Mouse (Mus musculus) forebrain, embryonic 14.5 days (tissue): ENCODE data around the gene Tet2. TPM values are rescaled to one million over a fixed set of nuclear protein-coding genes. Genes with fewer than 3 reads are reported as not detected.

Experiments
- ATAC-seq: fragments of 200-750 bp; cut with Nextera tagmentation; 2 replicates; pipeline ENCODE4 v1.8.0; 2017; ENCODE audit warnings: mild to moderate bottlenecking, moderate library complexity
- DNase-seq: peaks from one replicate; pipeline ENCODE4 v3.0.0-alpha.2; 2015; ENCODE audit warnings: low spot score
- H3K27ac ChIP-seq: fragments of 300-500 bp; sonication (generic); 2 replicates; pipeline ENCODE4 v1.5.1; 2014; ENCODE audit warnings: low read depth, mild to moderate bottlenecking, control low read depth, low read length, moderate library complexity
- H3K27me3 ChIP-seq: fragments of 300-500 bp; sonication (generic); replicated peaks from 2 replicates; pipeline ENCODE4 v1.6.1; 2014; ENCODE audit warnings: low read length, control low read depth, mixed read lengths; ENCODE audit not compliant: control insufficient read depth, insufficient read depth
- H3K36me3 ChIP-seq: fragments of 300-500 bp; sonication (generic); 2 replicates; pipeline ENCODE4 v1.6.1; 2014; ENCODE audit warnings: low read length, control low read depth; ENCODE audit not compliant: control insufficient read depth, insufficient read depth
- H3K4me1 ChIP-seq: fragments of 300-500 bp; sonication (generic); 2 replicates; pipeline ENCODE4 v1.6.1; 2014; ENCODE audit warnings: antibody characterized with exemption, low read length, control low read depth; ENCODE audit not compliant: control insufficient read depth, insufficient read depth
- H3K4me2 ChIP-seq: fragments of 300-500 bp; sonication (generic); 2 replicates; pipeline ENCODE4 v1.6.1; 2014; ENCODE audit warnings: mild to moderate bottlenecking, control low read depth, low read length
- H3K4me3 ChIP-seq: fragments of 300-500 bp; sonication (generic); 2 replicates; pipeline ENCODE4 v1.5.1; 2014; ENCODE audit warnings: low read depth, low read length, control low read depth
- H3K9ac ChIP-seq: fragments of 300-500 bp; sonication (generic); 2 replicates; pipeline ENCODE4 v1.6.1; 2014; ENCODE audit warnings: mild to moderate bottlenecking, low read length, control low read depth, moderate library complexity
- H3K9me3 ChIP-seq: fragments of 300-500 bp; sonication (generic); replicated peaks from 2 replicates; pipeline ENCODE4 v1.6.1; 2016; ENCODE audit warnings: low read length, control low read depth, mixed read lengths; ENCODE audit not compliant: control insufficient read depth
- whole genome bisulfite sequencing: fragments of 180-500 bp; shearing (Covaris S2); extraction: QIAGEN DNeasy Blood & Tissue Kit; methylation state at CpG from one replicate; pipeline ENCODE4 v1.1.7; 2014; 5-methylcytosine and 5-hydroxymethylcytosine counted together
- polyA plus RNA-seq: library from polyadenylated mRNA; unstranded; fragments of >200 nt; fragmentation: Nextera tagmentation; extraction: Ambion mirVana; gene quantifications from 2 replicates; pipeline ENCODE4 v1.2.1, GENCODE M21; 2014

Gene Tet2
- polyA plus RNA-seq, 1 experiment from 2014 or later: 13.1 TPM

GRCm38 (mm10) chr3:133531101-133531500, 13.8 kb downstream of the Tet2 start:
- no peaks in the 10 kb centered on the region for H3K9me3 ChIP-seq
- H3K4me3 ChIP-seq: no peak overlapping the region
- no peak for DNase-seq
- no peaks in the 10 kb centered on the region for H3K27me3 ChIP-seq
- no peak overlapping the region for H3K27ac ChIP-seq
- no peaks in the 10 kb centered on the region for H3K36me3 ChIP-seq
- H3K9ac ChIP-seq: no peak overlapping the region
- H3K4me2 ChIP-seq: no peak overlapping the region
- no peaks in the 10 kb centered on the region for H3K4me1 ChIP-seq
- WGBS: 94% methylated on average over 2 of the region's 2 CpGs
- ATAC-seq: no peak

GRCm38 (mm10) chr3:133530664-133531063, 14.3 kb downstream of the Tet2 start:
- Histone ChIP-seq H3K4me2 (no peak overlapping the region), H3K9ac (no peak overlapping the region), H3K27ac (no peak overlapping the region), H3K36me3 (no peaks in the 10 kb centered on the region), H3K27me3 (no peaks in the 10 kb centered on the region), H3K4me1 (no peaks in the 10 kb centered on the region), H3K4me3 (no peak overlapping the region), H3K9me3 (no peaks in the 10 kb centered on the region)
- DNase-seq (no peak), ATAC-seq (no peak)
- WGBS: 80% methylated on average over 3 of the region's 3 CpGs

GRCm38 (mm10) chr3:133526119-133526723, 18.7 kb downstream of the Tet2 start:
- WGBS: 93% methylated on average over 4 of the region's 4 CpGs
- Histone ChIP-seq H3K4me1 (no peaks in the 10 kb centered on the region), H3K27me3 (no peaks in the 10 kb centered on the region), H3K4me3 (no peak overlapping the region), H3K9ac (no peak overlapping the region), H3K27ac (no peak overlapping the region), H3K36me3 (0 out of 2 replicates have a peak, but pooled peaks cover 3% of the 10 kb centered on the region), H3K9me3 (no peaks in the 10 kb centered on the region), H3K4me2 (no peak overlapping the region)
- no peak for ATAC-seq
- no peak for DNase-seq

- no peaks in the 10 kb centered on the region for H3K27me3 ChIP-seq
- H3K4me2 ChIP-seq: no peak overlapping the region
- H3K4me3 ChIP-seq: no peak overlapping the region
- no peaks in the 10 kb centered on the region for H3K9me3 ChIP-seq
- H3K4me1 ChIP-seq: no peaks in the 10 kb centered on the region
- no peak for ATAC-seq
- H3K27ac ChIP-seq: no peak overlapping the region
- WGBS: 79% methylated on average over 1 of the region's 1 CpGs
- no peak overlapping the region for H3K9ac ChIP-seq
- DNase-seq: no peak
- 0 out of 2 replicates have a peak, but pooled peaks cover 3% of the 10 kb centered on the region for H3K36me3 ChIP-seq
These were observed 19.4 kb downstream of the Tet2 start for GRCm38 (mm10) chr3:133525578-133525977.

GRCm38 (mm10) chr3:133524341-133525050, 20.4 kb downstream of the Tet2 start:
- 86% methylated on average over 4 of the region's 4 CpGs for WGBS

GRCm38 (mm10) chr3:133523191-133523590, 21.7 kb downstream of the Tet2 start:
- no peaks in the 10 kb centered on the region for H3K27me3 ChIP-seq
- H3K4me2 ChIP-seq: no peak overlapping the region
- 0 out of 2 replicates have a peak, but pooled peaks cover 3% of the 10 kb centered on the region for H3K36me3 ChIP-seq
- no peak for DNase-seq
- ATAC-seq: no peak
- WGBS: 92% methylated on average over 6 of the region's 6 CpGs
- no peak overlapping the region for H3K9ac ChIP-seq
- H3K9me3 ChIP-seq: no peaks in the 10 kb centered on the region
- H3K4me3 ChIP-seq: no peak overlapping the region
- no peaks in the 10 kb centered on the region for H3K4me1 ChIP-seq
- no peak overlapping the region for H3K27ac ChIP-seq

More at GRCm38 (mm10) chr3:133524341-133525050, 20.4 kb downstream of the Tet2 start:
- Histone ChIP-seq H3K4me2 (no peak overlapping the region), H3K4me1 (no peaks in the 10 kb centered on the region), H3K4me3 (no peak overlapping the region), H3K9me3 (no peaks in the 10 kb centered on the region), H3K36me3 (0 out of 2 replicates have a peak, but pooled peaks cover 3% of the 10 kb centered on the region), H3K9ac (no peak overlapping the region), H3K27me3 (no peaks in the 10 kb centered on the region), H3K27ac (no peak overlapping the region)
- DNase-seq: no peak
- no peak for ATAC-seq

- H3K9me3 ChIP-seq: no peaks in the 10 kb centered on the region
- H3K4me3 ChIP-seq: no peak overlapping the region
- no peaks in the 10 kb centered on the region; the same call in 1 of the 2 replicates for H3K4me1 ChIP-seq
- H3K9ac ChIP-seq: no peak overlapping the region
- H3K27me3 ChIP-seq: no peaks in the 10 kb centered on the region
- ATAC-seq (no peak), DNase-seq (no peak)
- 75% methylated on average over 7 of the region's 7 CpGs for WGBS
- no peak overlapping the region for H3K27ac ChIP-seq
- H3K4me2 ChIP-seq: no peak overlapping the region
- 0 out of 2 replicates have a peak, but pooled peaks cover 3% of the 10 kb centered on the region for H3K36me3 ChIP-seq
These were observed 22.6 kb downstream of the Tet2 start for GRCm38 (mm10) chr3:133522289-133522688.

GRCm38 (mm10) chr3:133518801-133519200, 26.1 kb downstream of the Tet2 start:
- Histone ChIP-seq H3K4me2 (no peak overlapping the region), H3K36me3 (peaks cover 7% of the 10 kb centered on the region; the same call in 1 of the 2 replicates), H3K4me3 (no peak overlapping the region), H3K9ac (no peak overlapping the region), H3K4me1 (no peaks in the 10 kb centered on the region; the same call in 1 of the 2 replicates), H3K9me3 (no peaks in the 10 kb centered on the region), H3K27ac (no peak overlapping the region), H3K27me3 (no peaks in the 10 kb centered on the region)
- 83% methylated on average over 3 of the region's 3 CpGs for WGBS
- DNase-seq: no peak
- no peak for ATAC-seq

- Histone ChIP-seq H3K36me3 (peaks cover 12% of the 10 kb centered on the region), H3K4me3 (no peak overlapping the region), H3K27me3 (no peaks in the 10 kb centered on the region), H3K4me1 (no peaks in the 10 kb centered on the region; the same call in 1 of the 2 replicates), H3K9me3 (no peaks in the 10 kb centered on the region), H3K4me2 (no peak overlapping the region), H3K27ac (no peak overlapping the region), H3K9ac (no peak overlapping the region)
- WGBS: 94% methylated on average over 6 of the region's 6 CpGs
- ATAC-seq (no peak), DNase-seq (no peak)
These were observed 26.8 kb downstream of the Tet2 start for GRCm38 (mm10) chr3:133518116-133518515.
